Mouse (Mus musculus): Measurements from ENCODE around the gene Cdh16.

DNA sequence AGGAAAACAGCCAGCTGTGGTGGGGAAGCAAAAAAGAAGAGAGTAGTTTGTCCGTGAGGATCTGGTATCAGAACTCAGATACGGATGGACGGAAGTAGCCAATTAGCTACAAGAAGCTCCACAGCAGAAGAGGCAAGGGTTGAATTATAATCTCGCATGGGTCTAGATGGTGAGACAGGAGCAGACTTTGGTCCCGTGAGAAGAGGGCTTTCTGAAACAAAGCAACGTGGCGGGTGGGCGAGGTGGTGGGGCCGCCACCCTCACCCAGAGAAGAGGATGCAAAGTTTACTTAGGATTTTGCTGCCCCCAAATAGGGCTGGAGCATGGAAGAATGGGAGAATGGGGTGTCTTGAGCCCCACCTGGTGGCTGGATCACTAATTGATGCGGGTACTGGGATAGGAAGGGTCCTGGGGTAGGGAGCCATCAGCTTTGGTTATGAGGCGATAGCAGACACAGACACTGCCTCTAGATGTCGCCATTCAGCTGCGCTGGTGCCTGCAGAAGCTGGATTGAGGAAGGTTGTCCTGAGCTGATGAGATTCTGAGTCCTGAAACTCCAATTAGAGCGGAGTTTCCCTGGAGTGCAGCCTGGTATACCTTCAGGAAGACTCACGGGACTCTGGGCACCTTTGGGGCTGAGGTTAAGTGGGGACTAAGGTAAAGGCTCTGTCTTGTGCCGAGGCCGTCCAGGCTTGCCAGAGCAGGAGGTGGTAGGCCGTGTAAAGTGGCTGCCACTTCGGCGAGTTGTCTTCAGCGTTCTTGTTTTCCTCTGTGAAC, 21.5 kb downstream of the Cdh16 start:
- TF ChIP-seq CTCF (IDR thresholded peaks at IDR 0.05; ENCODE audit: extremely low read depth, insufficient read length, insufficient replicate concordance, low read depth, low read length) (peak; percentile 92), POLR2A (IDR thresholded peaks at IDR 0.05; ENCODE audit: low read depth, low read length) (no peak)
